Mouse (Mus musculus) liver, embryonic 15.5 days (tissue): Measurements from ENCODE around the gene Cped1. TPM values are rescaled to one million over a fixed set of nuclear protein-coding genes. Genes with fewer than 3 reads are reported as not detected.

Experiments used
- ATAC-seq: fragments of 200-750 bp; cut with Nextera tagmentation; 2 replicates; pipeline ENCODE4 v1.8.0; 2017; ENCODE audit warnings: moderate number of reproducible peaks, mild to moderate bottlenecking, moderate library complexity; ENCODE audit not compliant: insufficient read depth
- H3K27ac ChIP-seq: fragments of 300-500 bp; sonication (generic); replicated peaks from 2 replicates; pipeline ENCODE4 v1.5.1; 2015; ENCODE audit warnings: mild to moderate bottlenecking, inconsistent platforms
- H3K27me3 ChIP-seq: fragments of 300-500 bp; sonication (generic); 2 replicates; pipeline ENCODE4 v1.6.1; 2015; ENCODE audit warnings: mild to moderate bottlenecking, inconsistent platforms
- H3K36me3 ChIP-seq: fragments of 300-500 bp; sonication (generic); replicated peaks from 2 replicates; pipeline ENCODE4 v1.6.1; 2015; ENCODE audit warnings: moderate library complexity, mild to moderate bottlenecking, inconsistent platforms
- H3K4me1 ChIP-seq: fragments of 300-500 bp; sonication (generic); replicated peaks from 2 replicates; pipeline ENCODE4 v1.6.1; 2015; ENCODE audit warnings: inconsistent platforms
- H3K4me2 ChIP-seq: fragments of 300-500 bp; sonication (generic); 2 replicates; pipeline ENCODE4 v1.6.1; 2015; ENCODE audit warnings: moderate library complexity, mild to moderate bottlenecking, inconsistent platforms
- H3K4me3 ChIP-seq: fragments of 300-500 bp; sonication (generic); replicated peaks from 2 replicates; pipeline ENCODE4 v1.5.1; 2015; ENCODE audit warnings: mild to moderate bottlenecking, inconsistent platforms
- H3K9ac ChIP-seq: fragments of 300-500 bp; sonication (generic); 2 replicates; pipeline ENCODE4 v1.6.1; 2015; ENCODE audit warnings: moderate library complexity, mild to moderate bottlenecking, inconsistent platforms
- H3K9me3 ChIP-seq: fragments of 300-500 bp; sonication (generic); replicated peaks from 2 replicates; pipeline ENCODE4 v1.6.1; 2016; ENCODE audit warnings: inconsistent platforms
- WGBS: fragments of 180-500 bp; shearing (Covaris S2); methylation state at CpG from one replicate; pipeline ENCODE4 v1.1.7; 2015; ENCODE audit warnings: mixed read lengths; ENCODE audit not compliant: insufficient replicate concordance; 5-methylcytosine and 5-hydroxymethylcytosine counted together
- polyA plus RNA-seq: library from polyadenylated mRNA; unstranded; fragments of >200 nt; fragmentation: Nextera tagmentation; extraction: Ambion mirVana; gene quantifications from 2 replicates; pipeline ENCODE4 v1.2.1, GENCODE M21; 2015

Gene Cped1
- 3.7 and 3.9 TPM in 2 replicates for polyA plus RNA-seq

- ATAC-seq = peak; percentile 60; the same call in 1 of the 2 replicates
- Histone ChIP-seq H3K4me2 (peak within 1 kb of the TSS; percentile 63), H3K36me3 (no peaks in the 10 kb centered on the region), H3K27ac (peak within 1 kb of the TSS; percentile 53), H3K9me3 (no peaks in the 10 kb centered on the region), H3K9ac (peak within 1 kb of the TSS; percentile 10; the same call in 1 of the 2 replicates), H3K4me3 (peak within 1 kb of the TSS; percentile 45), H3K4me1 (no peaks in the 10 kb centered on the region), H3K27me3 (peaks cover 41% of the 10 kb centered on the region)
- 1% methylated on average over 38 of the region's 38 CpGs for WGBS
Observed at GRCm38 (mm10) chr6:21985732-21986540, at the start of gene Cped1. Cped1 (plus strand) TSS chr6:21985916.

- no peaks in the 10 kb centered on the region for H3K27me3 ChIP-seq
- no peak overlapping the region for H3K4me3 ChIP-seq
- H3K27ac ChIP-seq = no peak overlapping the region
- 55% methylated on average over 4 of the region's 4 CpGs for WGBS
- H3K36me3 ChIP-seq = no peaks in the 10 kb centered on the region
- no peak for ATAC-seq
- no peaks in the 10 kb centered on the region for H3K9me3 ChIP-seq
- no peak overlapping the region for H3K4me2 ChIP-seq
- 0 out of 2 replicates have a peak, but pooled peaks cover 3% of the 10 kb centered on the region for H3K4me1 ChIP-seq
- H3K9ac ChIP-seq = no peak overlapping the region
Observed at GRCm38 (mm10) chr6:21937981-21938635, 47.6 kb upstream of the Cped1 start.

- WGBS = under 1% methylated on average over 35 of the region's 35 CpGs
- Histone ChIP-seq H3K9ac (peak within 1 kb of the TSS; percentile 85), H3K36me3 (peaks cover 14% of the 10 kb centered on the region), H3K4me2 (peak within 1 kb of the TSS; percentile 93), H3K9me3 (no peaks in the 10 kb centered on the region), H3K27me3 (no peaks in the 10 kb centered on the region), H3K27ac (peak within 1 kb of the TSS; percentile 99), H3K4me3 (peak within 1 kb of the TSS; percentile 74), H3K4me1 (peaks cover 15% of the 10 kb centered on the region)
- ATAC-seq = peak; percentile 94
Observed at GRCm38 (mm10) chr6:21949226-21949731, 36.4 kb upstream of the Cped1 start, which contains the start of gene Ing3. Ing3 (plus strand) TSS chr6:21949571.

GRCm38 (mm10) chr6:21949771-21950448 lies 35.8 kb upstream of the Cped1 start:
- peak; percentile 91 for ATAC-seq
- Histone ChIP-seq H3K27ac (peak overlapping the region; percentile 99), H3K36me3 (peaks cover 20% of the 10 kb centered on the region), H3K27me3 (no peaks in the 10 kb centered on the region), H3K4me2 (peak overlapping the region; percentile 93), H3K4me3 (peak overlapping the region; percentile 74), H3K9ac (peak overlapping the region; percentile 85), H3K4me1 (peaks cover 15% of the 10 kb centered on the region), H3K9me3 (no peaks in the 10 kb centered on the region)
- WGBS = 1% methylated on average over 56 of the region's 68 CpGs

GRCm38 (mm10) chr6:21950676-21951075 lies 35.0 kb upstream of the Cped1 start:
- no peak for ATAC-seq
- H3K4me1 ChIP-seq = peaks cover 15% of the 10 kb centered on the region
- H3K9me3 ChIP-seq = no peaks in the 10 kb centered on the region
- peak overlapping the region; percentile 93 for H3K4me2 ChIP-seq
- H3K4me3 ChIP-seq = peak overlapping the region; percentile 74
- WGBS = 84% methylated on average over 2 of the region's 2 CpGs
- H3K36me3 ChIP-seq = peaks cover 27% of the 10 kb centered on the region
- peak overlapping the region; percentile 85 for H3K9ac ChIP-seq
- H3K27me3 ChIP-seq = no peaks in the 10 kb centered on the region
- H3K27ac ChIP-seq = peak overlapping the region; percentile 99

- Histone ChIP-seq H3K4me2 (no peak overlapping the region), H3K4me1 (peaks cover 25% of the 10 kb centered on the region), H3K36me3 (peaks cover 39% of the 10 kb centered on the region), H3K27me3 (no peaks in the 10 kb centered on the region), H3K9ac (no peak overlapping the region), H3K9me3 (no peaks in the 10 kb centered on the region), H3K4me3 (no peak overlapping the region), H3K27ac (0 out of 2 replicates have a peak overlapping the region, but pooled peaks have one; percentile 9)
- ATAC-seq = 0 out of 2 replicates have a peak, but pooled peaks have one; percentile 26
- WGBS = 70% methylated on average over 4 of the region's 4 CpGs
Observed at GRCm38 (mm10) chr6:21955468-21955867, 30.2 kb upstream of the Cped1 start.

- no peak overlapping the region for H3K4me2 ChIP-seq
- H3K27me3 ChIP-seq = no peaks in the 10 kb centered on the region
- peaks cover 20% of the 10 kb centered on the region for H3K4me1 ChIP-seq
- H3K9ac ChIP-seq = no peak overlapping the region
- no peak for ATAC-seq
- H3K9me3 ChIP-seq = no peaks in the 10 kb centered on the region
- 68% methylated on average over 4 of the region's 4 CpGs for WGBS
- H3K4me3 ChIP-seq = no peak overlapping the region
- H3K36me3 ChIP-seq = peaks cover 29% of the 10 kb centered on the region
- no peak overlapping the region; the same call in 1 of the 2 replicates for H3K27ac ChIP-seq
Observed at GRCm38 (mm10) chr6:21958922-21959321, 26.8 kb upstream of the Cped1 start.

- WGBS = 85% methylated on average over 5 of the region's 5 CpGs
- no peak overlapping the region for H3K9ac ChIP-seq
- H3K36me3 ChIP-seq = peaks cover 26% of the 10 kb centered on the region
- ATAC-seq = no peak
- no peak overlapping the region for H3K4me2 ChIP-seq
- no peaks in the 10 kb centered on the region for H3K9me3 ChIP-seq
- no peak overlapping the region for H3K4me3 ChIP-seq
- no peaks in the 10 kb centered on the region for H3K27me3 ChIP-seq
- peaks cover 20% of the 10 kb centered on the region for H3K4me1 ChIP-seq
- no peak overlapping the region for H3K27ac ChIP-seq
Observed at GRCm38 (mm10) chr6:21959909-21960308, 25.8 kb upstream of the Cped1 start.

GRCm38 (mm10) chr6:21977532-21977931 lies 8.2 kb upstream of the Cped1 start:
- Histone ChIP-seq H3K27ac (no peak overlapping the region), H3K4me2 (no peak overlapping the region), H3K9me3 (no peaks in the 10 kb centered on the region), H3K36me3 (peaks cover 14% of the 10 kb centered on the region), H3K27me3 (no peaks in the 10 kb centered on the region), H3K4me3 (no peak overlapping the region), H3K4me1 (no peaks in the 10 kb centered on the region), H3K9ac (no peak overlapping the region)
- 71% methylated on average over 2 of the region's 2 CpGs for WGBS
- ATAC-seq = no peak

- Histone ChIP-seq H3K4me3 (no peak overlapping the region), H3K4me2 (no peak overlapping the region), H3K9ac (no peak overlapping the region), H3K27me3 (peaks cover 17% of the 10 kb centered on the region), H3K27ac (no peak overlapping the region), H3K9me3 (no peaks in the 10 kb centered on the region), H3K36me3 (no peaks in the 10 kb centered on the region), H3K4me1 (no peaks in the 10 kb centered on the region)
- ATAC-seq = no peak
- WGBS = 25% methylated on average over 1 of the region's 1 CpGs
Observed at GRCm38 (mm10) chr6:21981114-21981513, 4.6 kb upstream of the Cped1 start.
